Mouse (Mus musculus): ENCODE measurements around the gene Dock9. TPM values are rescaled to one million over a fixed set of nuclear protein-coding genes. Genes with fewer than 3 reads are reported as not detected.

Dock9 gene
- polyA plus RNA-seq, 1 experiment from 2014 or later = 6.4 TPM

GRCm38 (mm10) chr14:121566794-121567201 lies 230.8 kb downstream of the Dock9 start:
- ATAC-seq (ENCODE audit: low FRiP score, low TSS enrichment) (peak; percentile 42; the same call in 1 of the 2 replicates), DNase-seq (ENCODE audit: low spot score) (no peak)
- Histone ChIP-seq H3K4me3 (ENCODE audit: low read depth, low read length) (no peak overlapping the region), H3K36me3 (ENCODE audit: control insufficient read depth, insufficient read depth, low read length) (no peaks in the 10 kb centered on the region; the same call in 1 of the 2 replicates), H3K9ac (ENCODE audit: low read length) (no peak overlapping the region), H3K9me3 (ENCODE audit: control insufficient read depth, low read length) (no peaks in the 10 kb centered on the region), H3K27me3 (ENCODE audit: control insufficient read depth, insufficient read depth, low read length) (no peaks in the 10 kb centered on the region), H3K27ac (replicated peaks) (no peak overlapping the region), H3K4me1 (replicated peaks; ENCODE audit: control insufficient read depth, insufficient read depth) (no peaks in the 10 kb centered on the region), H3K4me2 (replicated peaks; ENCODE audit: low read depth) (no peak overlapping the region)
- 59% methylated on average over 9 of the region's 9 CpGs for WGBS
- TF ChIP-seq EP300 (optimal IDR thresholded peaks at IDR 0.05) (no peak), CTCF (IDR thresholded peaks at IDR 0.05; ENCODE audit: low read depth) (no peak)

- Histone ChIP-seq H3K27ac (replicated peaks) (no peak overlapping the region), H3K27me3 (ENCODE audit: control insufficient read depth, insufficient read depth, low read length) (no peaks in the 10 kb centered on the region), H3K9me3 (ENCODE audit: control insufficient read depth, low read length) (no peaks in the 10 kb centered on the region), H3K4me1 (replicated peaks; ENCODE audit: control insufficient read depth, insufficient read depth) (no peaks in the 10 kb centered on the region), H3K9ac (ENCODE audit: low read length) (no peak overlapping the region), H3K4me2 (replicated peaks; ENCODE audit: low read depth) (no peak overlapping the region), H3K36me3 (ENCODE audit: control insufficient read depth, insufficient read depth, low read length) (no peaks in the 10 kb centered on the region; the same call in 1 of the 2 replicates), H3K4me3 (ENCODE audit: low read depth, low read length) (no peak overlapping the region)
- TF ChIP-seq EP300 (optimal IDR thresholded peaks at IDR 0.05) = no peak
- no peak for TF ChIP-seq CTCF (IDR thresholded peaks at IDR 0.05; ENCODE audit: low read depth)
- no peak for DNase-seq (ENCODE audit: low spot score)
- 69% methylated on average over 6 of the region's 6 CpGs for WGBS
- ATAC-seq (ENCODE audit: low FRiP score, low TSS enrichment) = no peak
Observed at GRCm38 (mm10) chr14:121565930-121566329, 231.7 kb downstream of the Dock9 start.

- Histone ChIP-seq H3K4me3 (ENCODE audit: low read depth, low read length) (no peak overlapping the region), H3K27ac (replicated peaks) (no peak overlapping the region), H3K9ac (ENCODE audit: low read length) (no peak overlapping the region), H3K36me3 (ENCODE audit: control insufficient read depth, insufficient read depth, low read length) (peaks cover 3% of the 10 kb centered on the region; the same call in 1 of the 2 replicates), H3K9me3 (ENCODE audit: control insufficient read depth, low read length) (no peaks in the 10 kb centered on the region), H3K27me3 (ENCODE audit: control insufficient read depth, insufficient read depth, low read length) (no peaks in the 10 kb centered on the region), H3K4me2 (replicated peaks; ENCODE audit: low read depth) (no peak overlapping the region), H3K4me1 (replicated peaks; ENCODE audit: control insufficient read depth, insufficient read depth) (no peaks in the 10 kb centered on the region)
- DNase-seq (ENCODE audit: low spot score) (no peak), ATAC-seq (ENCODE audit: low FRiP score, low TSS enrichment) (no peak)
- TF ChIP-seq CTCF (IDR thresholded peaks at IDR 0.05; ENCODE audit: low read depth) (no peak), EP300 (optimal IDR thresholded peaks at IDR 0.05) (no peak)
- WGBS = 51% methylated on average over 7 of the region's 7 CpGs
Observed at GRCm38 (mm10) chr14:121564656-121565055, 233.0 kb downstream of the Dock9 start.

- no peak for TF ChIP-seq EP300 (optimal IDR thresholded peaks at IDR 0.05)
- TF ChIP-seq CTCF (IDR thresholded peaks at IDR 0.05; ENCODE audit: low read depth) = no peak
- WGBS = 88% methylated on average over 4 of the region's 4 CpGs
- H3K4me2 ChIP-seq (replicated peaks; ENCODE audit: low read depth) = no peak overlapping the region
- no peak overlapping the region for H3K4me3 ChIP-seq (ENCODE audit: low read depth, low read length)
- H3K36me3 ChIP-seq (ENCODE audit: control insufficient read depth, insufficient read depth, low read length) = peaks cover 7% of the 10 kb centered on the region; the same call in 1 of the 2 replicates
- H3K27me3 ChIP-seq (ENCODE audit: control insufficient read depth, insufficient read depth, low read length) = no peaks in the 10 kb centered on the region
- ATAC-seq (ENCODE audit: low FRiP score, low TSS enrichment) (no peak), DNase-seq (ENCODE audit: low spot score) (no peak)
- no peak overlapping the region for H3K27ac ChIP-seq (replicated peaks)
- no peaks in the 10 kb centered on the region for H3K4me1 ChIP-seq (replicated peaks; ENCODE audit: control insufficient read depth, insufficient read depth)
- no peaks in the 10 kb centered on the region for H3K9me3 ChIP-seq (ENCODE audit: control insufficient read depth, low read length)
- H3K9ac ChIP-seq (ENCODE audit: low read length) = no peak overlapping the region
Observed at GRCm38 (mm10) chr14:121563954-121564353, 233.7 kb downstream of the Dock9 start.

- Histone ChIP-seq H3K4me1 (replicated peaks; ENCODE audit: control insufficient read depth, insufficient read depth) (no peaks in the 10 kb centered on the region), H3K27ac (replicated peaks) (no peak overlapping the region), H3K36me3 (ENCODE audit: control insufficient read depth, insufficient read depth, low read length) (peaks cover 13% of the 10 kb centered on the region; the same call in 1 of the 2 replicates), H3K4me2 (replicated peaks; ENCODE audit: low read depth) (no peak overlapping the region), H3K9me3 (ENCODE audit: control insufficient read depth, low read length) (no peaks in the 10 kb centered on the region), H3K9ac (ENCODE audit: low read length) (no peak overlapping the region), H3K4me3 (ENCODE audit: low read depth, low read length) (no peak overlapping the region), H3K27me3 (ENCODE audit: control insufficient read depth, insufficient read depth, low read length) (no peaks in the 10 kb centered on the region)
- no peak for TF ChIP-seq CTCF (IDR thresholded peaks at IDR 0.05; ENCODE audit: low read depth)
- TF ChIP-seq EP300 (optimal IDR thresholded peaks at IDR 0.05) = no peak
- ATAC-seq (ENCODE audit: low FRiP score, low TSS enrichment) (no peak), DNase-seq (ENCODE audit: low spot score) (no peak)
- WGBS = 87% methylated on average over 13 of the region's 13 CpGs
Observed at GRCm38 (mm10) chr14:121559026-121559425, 238.6 kb downstream of the Dock9 start.

GRCm38 (mm10) chr14:121556401-121557315 lies 241.0 kb downstream of the Dock9 start:
- 88% methylated on average over 21 of the region's 21 CpGs for WGBS
- ATAC-seq (ENCODE audit: low FRiP score, low TSS enrichment) (no peak), DNase-seq (ENCODE audit: low spot score) (no peak)

More at GRCm38 (mm10) chr14:121556401-121557315, 241.0 kb downstream of the Dock9 start:
- Histone ChIP-seq H3K9me3 (ENCODE audit: control insufficient read depth, low read length) (no peaks in the 10 kb centered on the region), H3K9ac (ENCODE audit: low read length) (no peak overlapping the region), H3K27ac (replicated peaks) (no peak overlapping the region), H3K4me3 (ENCODE audit: low read depth, low read length) (no peak overlapping the region), H3K4me1 (replicated peaks; ENCODE audit: control insufficient read depth, insufficient read depth) (no peaks in the 10 kb centered on the region), H3K36me3 (ENCODE audit: control insufficient read depth, insufficient read depth, low read length) (peaks cover 16% of the 10 kb centered on the region; the same call in 1 of the 2 replicates), H3K27me3 (ENCODE audit: control insufficient read depth, insufficient read depth, low read length) (no peaks in the 10 kb centered on the region), H3K4me2 (replicated peaks; ENCODE audit: low read depth) (no peak overlapping the region)
- TF ChIP-seq EP300 (optimal IDR thresholded peaks at IDR 0.05) (no peak), CTCF (IDR thresholded peaks at IDR 0.05; ENCODE audit: low read depth) (no peak)

Measured in stomach, postnatal 0 days (tissue).